Mouse (Mus musculus) bone marrow, adult 2 months (tissue): ENCODE measurements around the gene Cnot6. TPM values are rescaled to one million over a fixed set of nuclear protein-coding genes. Genes with fewer than 3 reads are reported as not detected.

Experiments
- H3K27ac ChIP-seq: fragments of 200-500 bp; 2 replicates; pipeline ENCODE4 v1.5.1; 2012; ENCODE audit warnings: low read depth, mild to moderate bottlenecking, control low read depth, inconsistent platforms, low read length; ENCODE audit not compliant: control insufficient read depth, poor library complexity, insufficient read depth
- H3K4me1 ChIP-seq: fragments of 200-500 bp; 2 replicates; pipeline ENCODE4 v1.6.1; 2011; ENCODE audit warnings: low read length; ENCODE audit not compliant: control insufficient read depth, insufficient read depth
- H3K4me3 ChIP-seq: fragments of 200-500 bp; replicated peaks from 2 replicates; pipeline ENCODE3; 2011; ENCODE audit warnings: mild to moderate bottlenecking, low read depth, low read length, control low read depth; ENCODE audit not compliant: control insufficient read depth
- CTCF ChIP-seq: fragments of 200-500 bp; IDR thresholded peaks from 2 replicates; pipeline ENCODE4 v1.5.1; 2011; ENCODE audit warnings: low read length, control low read depth; ENCODE audit not compliant: control insufficient read depth, insufficient read depth
- POLR2A ChIP-seq: fragments of 200-500 bp; IDR thresholded peaks from 2 replicates; pipeline ENCODE4 v1.6.1; 2011; ENCODE audit warnings: low read depth, mild to moderate bottlenecking, control low read depth, low read length, borderline replicate concordance; ENCODE audit not compliant: control insufficient read depth
- WGBS: fragments of 180-500 bp; shearing (Covaris S2); methylation state at CpG from one replicate; pipeline ENCODE4 v1.1.7; 2018; 5-methylcytosine and 5-hydroxymethylcytosine counted together
- polyA plus RNA-seq: library from polyadenylated mRNA; stranded (reverse); fragments of >200 nt; gene quantifications from 2 replicates; pipeline ENCODE4 v1.2.4, GENCODE M21; 2011; ENCODE audit warnings: low replicate concordance; ENCODE audit not compliant: missing spikeins, insufficient read depth, insufficient read length

Gene Cnot6
- polyA plus RNA-seq, 1 experiment, result 19.7 TPM

GRCm38 (mm10) chr11:49723281-49723680 is 10.8 kb upstream of the Cnot6 start:
- TF ChIP-seq POLR2A (no peak), CTCF (no peak)
- no peak overlapping the region for H3K4me3 ChIP-seq
- no peak overlapping the region for H3K27ac ChIP-seq
- WGBS, result 6% methylated on average over 2 of the region's 2 CpGs
- peaks cover 4% of the 10 kb centered on the region for H3K4me1 ChIP-seq

- Histone ChIP-seq H3K27ac (no peak overlapping the region), H3K4me3 (no peak overlapping the region), H3K4me1 (peaks cover 4% of the 10 kb centered on the region)
- 8% methylated on average over 6 of the region's 6 CpGs for WGBS
- TF ChIP-seq CTCF, result no peak
- TF ChIP-seq POLR2A, result no peak
Measured at GRCm38 (mm10) chr11:49722692-49723091, 10.2 kb upstream of the Cnot6 start.

GRCm38 (mm10) chr11:49721358-49721757 is 8.8 kb upstream of the Cnot6 start:
- Histone ChIP-seq H3K4me1 (peaks cover 4% of the 10 kb centered on the region), H3K27ac (no peak overlapping the region), H3K4me3 (no peak overlapping the region)
- WGBS, result 64% methylated on average over 1 of the region's 1 CpGs
- no peak for TF ChIP-seq CTCF
- no peak for TF ChIP-seq POLR2A

- Histone ChIP-seq H3K27ac (no peak overlapping the region), H3K4me3 (no peak overlapping the region), H3K4me1 (peaks cover 4% of the 10 kb centered on the region)
- 41% methylated on average over 8 of the region's 8 CpGs for WGBS
- TF ChIP-seq POLR2A (no peak), CTCF (no peak)
Measured at GRCm38 (mm10) chr11:49719466-49720151, 7.1 kb upstream of the Cnot6 start.

- Histone ChIP-seq H3K4me1 (peaks cover 2% of the 10 kb centered on the region), H3K4me3 (peak overlapping the region; percentile 51), H3K27ac (0 out of 2 replicates have a peak overlapping the region, but pooled peaks have one; percentile 3)
- no peak for TF ChIP-seq POLR2A
- WGBS, result 29% methylated on average over 20 of the region's 20 CpGs
Measured at GRCm38 (mm10) chr11:49713336-49714334, 1.1 kb upstream of the Cnot6 start.

- peaks cover 2% of the 10 kb centered on the region for H3K4me1 ChIP-seq
- TF ChIP-seq POLR2A (no peak), CTCF (no peak)
Measured at GRCm38 (mm10) chr11:49711981-49712554, 455 bp downstream of the Cnot6 start.

GRCm38 (mm10) chr11:49710664-49711063 is 1.9 kb downstream of the Cnot6 start:
- no peak overlapping the region for H3K4me3 ChIP-seq
- 74% methylated on average over 2 of the region's 2 CpGs for WGBS
- H3K27ac ChIP-seq, result no peak overlapping the region
- TF ChIP-seq CTCF (no peak), POLR2A (no peak)
- peaks cover 2% of the 10 kb centered on the region for H3K4me1 ChIP-seq

More at GRCm38 (mm10) chr11:49711981-49712554, 455 bp downstream of the Cnot6 start:
- Histone ChIP-seq H3K4me3 (peak overlapping the region; percentile 96), H3K27ac (peak overlapping the region; percentile 96)
- 1% methylated on average over 58 of the region's 70 CpGs for WGBS

GRCm38 (mm10) chr11:49707834-49708233 is 4.7 kb downstream of the Cnot6 start:
- Histone ChIP-seq H3K4me3 (no peak overlapping the region), H3K4me1 (peaks cover 2% of the 10 kb centered on the region), H3K27ac (no peak overlapping the region)
- TF ChIP-seq POLR2A (no peak), CTCF (no peak)
- 37% methylated on average over 2 of the region's 2 CpGs for WGBS
